ENCODE assay signal across 14 mouse cellular contexts in the genomic region with DNA sequence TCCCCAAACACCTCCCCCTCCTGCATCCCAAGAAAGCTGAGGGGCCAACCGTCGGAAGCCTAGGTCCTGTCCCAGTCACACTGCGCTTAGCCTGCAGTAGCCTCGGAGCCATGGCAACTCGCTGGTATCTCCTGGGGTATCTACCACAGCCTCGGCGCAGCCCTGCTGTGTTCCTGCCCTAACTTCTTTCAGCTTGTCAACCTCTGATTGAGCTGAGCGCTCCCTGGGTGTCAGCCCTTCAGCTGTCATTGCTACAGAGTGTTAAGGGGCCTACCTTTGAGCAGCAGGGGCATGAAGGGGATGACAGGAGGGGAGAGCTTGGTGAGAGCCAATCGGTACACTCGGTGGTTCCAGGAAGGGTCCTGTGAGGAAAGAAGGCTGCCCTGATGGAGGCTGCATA. TPM values are rescaled to one million over a fixed set of nuclear protein-coding genes. Genes with fewer than 3 reads are reported as not detected.
DNase-seq lines count a peak whose midpoint lies in the region; ATAC-seq and TF ChIP-seq lines count a peak whose summit lies in the region.
"Had no signal": no experiment of that assay in that cellular context is flagged by ENCODE, and none has a peak within 500 bp of the region (broad histone marks: within the 10 kb centered on the region; RNA-seq: fewer than 3 reads in every experiment).

No protein-coding gene starts in this region.

- H3K27me3 ChIP-seq in heart, embryonic 11.5 days (ENCODE audit: control insufficient read depth, insufficient read depth, low read length): no peaks in the 10 kb centered on the region
- H3K27me3 ChIP-seq in midbrain, embryonic 11.5 days (ENCODE audit: control insufficient read depth, insufficient read depth, low read length): no peaks in the 10 kb centered on the region
- H3K27me3 ChIP-seq in midbrain, embryonic 13.5 days: 0 out of 2 replicates have a peak, but pooled peaks cover 2% of the 10 kb centered on the region
- H3K27me3 ChIP-seq in liver, postnatal 0 days (ENCODE audit: insufficient read depth, low read length): no peaks in the 10 kb centered on the region

- H3K9me3 ChIP-seq in heart, embryonic 11.5 days (replicated peaks; ENCODE audit: control insufficient read depth, low read length): no peaks in the 10 kb centered on the region
- no peaks in the 10 kb centered on the region for H3K9me3 ChIP-seq in midbrain, embryonic 11.5 days (ENCODE audit: control insufficient read depth, low read length)
- H3K9me3 ChIP-seq in midbrain, embryonic 13.5 days: no peaks in the 10 kb centered on the region
- no peaks in the 10 kb centered on the region for H3K9me3 ChIP-seq in liver, postnatal 0 days (ENCODE audit: low read length)

- 24% methylated on average over 10 of the region's 10 CpGs for WGBS in heart, embryonic 11.5 days (ENCODE audit: insufficient replicate concordance)
- 24% methylated on average over 10 of the region's 10 CpGs for WGBS in midbrain, embryonic 11.5 days
- WGBS in midbrain, embryonic 13.5 days: 34% methylated on average over 10 of the region's 10 CpGs
- 44% methylated on average over 10 of the region's 10 CpGs for WGBS in liver, postnatal 0 days (ENCODE audit: insufficient replicate concordance)

- ATAC-seq in heart, embryonic 11.5 days (replicated peaks; ENCODE audit: insufficient number of reproducible peaks, low FRiP score, low TSS enrichment): no peak
- ATAC-seq in midbrain, embryonic 11.5 days (ENCODE audit: low FRiP score): peak; percentile 57
- ATAC-seq in midbrain, embryonic 13.5 days: no peak
- peak; percentile 36 for ATAC-seq in liver, postnatal 0 days

- peak overlapping the region; percentile 12; the same call in 1 of the 2 replicates for H3K4me2 ChIP-seq in heart, embryonic 11.5 days
- no peak overlapping the region for H3K4me2 ChIP-seq in midbrain, embryonic 11.5 days
- no peak overlapping the region for H3K4me2 ChIP-seq in midbrain, embryonic 13.5 days (replicated peaks)
- no peak overlapping the region for H3K4me2 ChIP-seq in liver, postnatal 0 days (ENCODE audit: low read depth, low read length)

- TF ChIP-seq EP300 in liver, postnatal 0 days (IDR thresholded peaks at IDR 0.05; ENCODE audit: low read depth): no peak

- DNase-seq in heart, adult 8-10 months (ENCODE audit: low spot score): no peak
- DNase-seq in midbrain, embryonic 11.5 days (ENCODE audit: low spot score, missing footprints): no peak
- DNase-seq in liver, postnatal 0 days: no peak
- no peak for DNase-seq in urinary bladder, postnatal 4 days (ENCODE audit: low spot score in 2 of 2)
- DNase-seq in right cerebral cortex, adult 2 months (ENCODE audit: low spot score in 2 of 2): no peak
- no peak for DNase-seq in layer of hippocampus, adult 9-11 months
- DNase-seq: cerebellum, adult 18-20 months; embryo, embryonic 11 days; kidney, adult 2 months; lung, postnatal 14 days; right cerebral cortex, postnatal 25 days had no signal

- H3K4me1 ChIP-seq in heart, embryonic 11.5 days (ENCODE audit: control insufficient read depth, insufficient read depth, low read length): peaks cover 45% of the 10 kb centered on the region
- peaks cover 5% of the 10 kb centered on the region for H3K4me1 ChIP-seq in midbrain, embryonic 11.5 days (ENCODE audit: control insufficient read depth, insufficient read depth, low read length)
- H3K4me1 ChIP-seq in midbrain, embryonic 13.5 days (replicated peaks): peaks cover 34% of the 10 kb centered on the region
- H3K4me1 ChIP-seq in liver, postnatal 0 days (ENCODE audit: insufficient read depth): peaks cover 27% of the 10 kb centered on the region

- peaks cover 2% of the 10 kb centered on the region; the same call in 1 of the 2 replicates for H3K36me3 ChIP-seq in heart, embryonic 11.5 days (ENCODE audit: control insufficient read depth, insufficient read depth, low read length)
- H3K36me3 ChIP-seq in midbrain, embryonic 11.5 days (ENCODE audit: control insufficient read depth, insufficient read depth, low read length): no peaks in the 10 kb centered on the region
- H3K36me3 ChIP-seq in midbrain, embryonic 13.5 days: no peaks in the 10 kb centered on the region
- H3K36me3 ChIP-seq in liver, postnatal 0 days (replicated peaks; ENCODE audit: insufficient read depth, low read length): no peaks in the 10 kb centered on the region

- no peak for TF ChIP-seq CTCF in liver, postnatal 0 days (IDR thresholded peaks at IDR 0.05; ENCODE audit: low read depth)

- no peak overlapping the region for H3K4me3 ChIP-seq in heart, embryonic 11.5 days (ENCODE audit: low read depth, low read length)
- no peak overlapping the region for H3K4me3 ChIP-seq in midbrain, embryonic 11.5 days (ENCODE audit: low read depth, low read length)
- H3K4me3 ChIP-seq in midbrain, embryonic 13.5 days (replicated peaks): no peak overlapping the region
- H3K4me3 ChIP-seq in liver, postnatal 0 days (ENCODE audit: low read depth, low read length): no peak overlapping the region
- H3K4me3 ChIP-seq: left cerebral cortex, adult 2 months had no signal

- H3K27ac ChIP-seq in heart, embryonic 11.5 days (ENCODE audit: low read depth, low read length): peak overlapping the region; percentile 10
- H3K27ac ChIP-seq in midbrain, embryonic 11.5 days (ENCODE audit: low read depth, low read length): no peak overlapping the region
- H3K27ac ChIP-seq in midbrain, embryonic 13.5 days: no peak overlapping the region
- H3K27ac ChIP-seq in liver, postnatal 0 days (ENCODE audit: low read depth): no peak overlapping the region
- H3K27ac ChIP-seq: left cerebral cortex, adult 2 months had no signal

- H3K9ac ChIP-seq in heart, embryonic 11.5 days (ENCODE audit: low read depth, low read length): no peak overlapping the region
- no peak overlapping the region for H3K9ac ChIP-seq in midbrain, embryonic 11.5 days (ENCODE audit: low read length)
- H3K9ac ChIP-seq in midbrain, embryonic 13.5 days (replicated peaks): no peak overlapping the region
- no peak overlapping the region for H3K9ac ChIP-seq in liver, postnatal 0 days (replicated peaks)

RNA-seq across cellular contexts. Expression of a gene that starts 17.2 kb away (rescaled TPM):
- 0.20 TPM in 1 of 2 replicates, not detected in the other for polyA plus RNA-seq in heart, embryonic 11.5 days (2014; fragmentation: Nextera tagmentation; extraction: Ambion mirVana)
- 1 to 10 TPM; 1.3 to 2.3 (median 1.7) TPM for total RNA-seq in heart, adult 8-10 months (2022)
- polyA plus RNA-seq in midbrain, embryonic 11.5 days (2014; fragmentation: Nextera tagmentation; extraction: Ambion mirVana): 0.18 and 0.32 TPM in 2 replicates
- polyA plus RNA-seq in midbrain, embryonic 13.5 days (2015; fragmentation: Nextera tagmentation; extraction: Ambion mirVana): 0.17 and 0.31 TPM in 2 replicates
- polyA plus RNA-seq in liver, postnatal 0 days (2015; fragmentation: Nextera tagmentation; extraction: Ambion mirVana): 0.66 and 0.82 TPM in 2 replicates

RNA-seq across cellular contexts. Expression of a gene that starts 19.5 kb away (rescaled TPM):
- polyA plus RNA-seq in heart, embryonic 11.5 days (2014; fragmentation: Nextera tagmentation; extraction: Ambion mirVana): 8.3 and 8.5 TPM in 2 replicates
- 10 to 100 TPM; 20.5 to 27.4 (median 23.8) TPM for total RNA-seq in heart, adult 8-10 months (2022)
- polyA plus RNA-seq in midbrain, embryonic 11.5 days (2014; fragmentation: Nextera tagmentation; extraction: Ambion mirVana): 3.0 and 3.2 TPM in 2 replicates
- polyA plus RNA-seq in midbrain, embryonic 13.5 days (2015; fragmentation: Nextera tagmentation; extraction: Ambion mirVana): 7.2 and 9.0 TPM in 2 replicates
- 1.5 and 1.9 TPM in 2 replicates for polyA plus RNA-seq in liver, postnatal 0 days (2015; fragmentation: Nextera tagmentation; extraction: Ambion mirVana)

RNA-seq across cellular contexts. Expression of a gene that starts 30.0 kb away (rescaled TPM):
- polyA plus RNA-seq in heart, embryonic 11.5 days (2014; fragmentation: Nextera tagmentation; extraction: Ambion mirVana): 45.1 and 51.1 TPM in 2 replicates
- total RNA-seq in heart, adult 8-10 months (2022): 10 to 100 TPM; 63.6 to 76.6 (median 67.9) TPM
- polyA plus RNA-seq in midbrain, embryonic 11.5 days (2014; fragmentation: Nextera tagmentation; extraction: Ambion mirVana): 32.6 and 33.6 TPM in 2 replicates
- 48.0 and 59.8 TPM in 2 replicates for polyA plus RNA-seq in midbrain, embryonic 13.5 days (2015; fragmentation: Nextera tagmentation; extraction: Ambion mirVana)
- polyA plus RNA-seq in liver, postnatal 0 days (2015; fragmentation: Nextera tagmentation; extraction: Ambion mirVana): 59.0 and 61.1 TPM in 2 replicates

RNA-seq across cellular contexts. Expression of a gene that starts 42.7 kb away (rescaled TPM):
- 30.4 and 30.5 TPM in 2 replicates for polyA plus RNA-seq in heart, embryonic 11.5 days (2014; fragmentation: Nextera tagmentation; extraction: Ambion mirVana)
- total RNA-seq in heart, adult 8-10 months (2022): 10 to 100 TPM; 13.4 to 17.9 (median 15.3) TPM
- 56.4 and 57.4 TPM in 2 replicates for polyA plus RNA-seq in midbrain, embryonic 11.5 days (2014; fragmentation: Nextera tagmentation; extraction: Ambion mirVana)
- polyA plus RNA-seq in midbrain, embryonic 13.5 days (2015; fragmentation: Nextera tagmentation; extraction: Ambion mirVana): 32.8 and 37.0 TPM in 2 replicates
- polyA plus RNA-seq in liver, postnatal 0 days (2015; fragmentation: Nextera tagmentation; extraction: Ambion mirVana): 6.7 and 7.8 TPM in 2 replicates

Comparison
In these comparisons a context has a peak if more than half of its experiments do, and no peak if none do; other contexts are left out.
1. ATAC-seq: peak in midbrain, embryonic 11.5 days (single experiment) and liver, postnatal 0 days (single experiment); none in heart, embryonic 11.5 days (single experiment) and midbrain, embryonic 13.5 days (single experiment).